Mouse (Mus musculus): Measurements from ENCODE around the gene Stab2.

DNA sequence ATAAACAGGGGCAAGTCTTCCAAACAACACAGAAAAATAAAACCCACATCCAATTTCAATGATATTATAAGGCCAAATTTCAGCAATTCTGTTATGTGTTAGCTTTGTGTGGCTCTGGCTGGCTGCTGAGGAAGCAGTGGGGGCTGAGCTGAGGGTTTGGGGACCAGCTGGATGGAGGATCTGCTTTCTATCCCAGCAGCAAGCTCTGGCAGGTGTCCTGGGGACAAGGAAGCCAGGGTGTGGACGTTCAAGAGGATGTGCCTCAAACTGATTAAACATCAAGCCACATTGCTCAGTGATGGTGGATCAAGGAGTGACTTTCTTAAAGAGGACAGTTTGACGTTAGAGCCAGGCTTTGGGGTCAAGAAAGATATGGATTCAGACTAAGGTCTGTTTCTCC is 112.3 kb downstream of the Stab2 start:
- TF ChIP-seq CTCF (IDR thresholded peaks at IDR 0.05; ENCODE audit: low read depth, low read length): no peak
- TF ChIP-seq POLR2A (IDR thresholded peaks at IDR 0.05; ENCODE audit: borderline replicate concordance, low read depth, low read length): no peak
